Mouse (Mus musculus): ENCODE measurements around the gene Fhad1.
A peak's percentile ranks its signal among the peaks of the same experiment; 100 is the strongest.
"Not testable (repeated sequence)": the region's sequence is repeated elsewhere in the genome, so short reads cannot be mapped to it uniquely, and the experiment has no call there.

Gene Fhad1

GRCm38 (mm10) chr4:142039662-142040353, 24.9 kb upstream of the Fhad1 start:
- DNase-seq: no peak

GRCm38 (mm10) chr4:142037897-142038296, 23.0 kb upstream of the Fhad1 start:
- DNase-seq: no peak

GRCm38 (mm10) chr4:142028533-142028932, 13.7 kb upstream of the Fhad1 start:
- DNase-seq: no peak

- no peak for DNase-seq
Measured at GRCm38 (mm10) chr4:142026965-142027364, 12.1 kb upstream of the Fhad1 start.

GRCm38 (mm10) chr4:142024536-142024935, 9.7 kb upstream of the Fhad1 start:
- no peak for DNase-seq

GRCm38 (mm10) chr4:142023166-142023565, 8.3 kb upstream of the Fhad1 start:
- no peak for DNase-seq

- no peak for DNase-seq
Measured at GRCm38 (mm10) chr4:142017686-142018085, 2.8 kb upstream of the Fhad1 start.

- no peak for DNase-seq
Measured at GRCm38 (mm10) chr4:142011236-142011635, 3.6 kb downstream of the Fhad1 start.

GRCm38 (mm10) chr4:142010441-142010840, 4.4 kb downstream of the Fhad1 start:
- DNase-seq: no peak

GRCm38 (mm10) chr4:142008206-142008605, 6.7 kb downstream of the Fhad1 start:
- DNase-seq: no peak

GRCm38 (mm10) chr4:142000581-142000980, 14.3 kb downstream of the Fhad1 start:
- no peak for DNase-seq

- no peak for DNase-seq
Measured at GRCm38 (mm10) chr4:141999494-142000074, 15.3 kb downstream of the Fhad1 start.

- DNase-seq: peak in 1 of 2 experiments; percentile 14
Measured at GRCm38 (mm10) chr4:141998282-141998821, 16.5 kb downstream of the Fhad1 start.

- no peak for DNase-seq
Measured at GRCm38 (mm10) chr4:141996880-141997279, 18.0 kb downstream of the Fhad1 start.

GRCm38 (mm10) chr4:141996086-141996485, 18.8 kb downstream of the Fhad1 start:
- no peak for DNase-seq

- DNase-seq: not testable (repeated sequence)
Measured at GRCm38 (mm10) chr4:141994062-141994471, 20.8 kb downstream of the Fhad1 start.

GRCm38 (mm10) chr4:141993347-141994061, 21.4 kb downstream of the Fhad1 start:
- DNase-seq: no peak

- no peak for DNase-seq
Measured at GRCm38 (mm10) chr4:141992530-141993204, 22.2 kb downstream of the Fhad1 start.

- DNase-seq: no peak
Measured at GRCm38 (mm10) chr4:141988178-141988577, 26.7 kb downstream of the Fhad1 start.

GRCm38 (mm10) chr4:141983689-141984088, 31.2 kb downstream of the Fhad1 start:
- no peak for DNase-seq

- DNase-seq: no peak
Measured at GRCm38 (mm10) chr4:141981475-141981874, 33.4 kb downstream of the Fhad1 start.

GRCm38 (mm10) chr4:141978582-141978981, 36.3 kb downstream of the Fhad1 start:
- DNase-seq: no peak

- no peak for DNase-seq
Measured at GRCm38 (mm10) chr4:141977346-141977745, 37.5 kb downstream of the Fhad1 start.
